Mouse (Mus musculus) kidney, postnatal 0 days (tissue): ENCODE measurements at regions not wholly inside any gene's neighbourhood (a gene's known extent, or its start where the extent isn't known, plus 50 kb on each side); places are given as distances from the start of the nearest gene placed in this dataset.

Experiments used
- ATAC-seq: fragments of 200-750 bp; cut with Nextera tagmentation; replicated peaks from 2 replicates; pipeline ENCODE4 v1.8.0; 2017; ENCODE audit warnings: low read depth, moderate number of reproducible peaks, moderate TSS enrichment, moderate library complexity; ENCODE audit not compliant: low FRiP score
- DNase-seq: peaks from one replicate; pipeline ENCODE4 v3.0.0-alpha.2; 2016; ENCODE audit warnings: low spot score
- H3K27ac ChIP-seq: fragments of 300-500 bp; sonication (generic); 2 replicates; pipeline ENCODE4 v1.5.1; 2014; ENCODE audit warnings: mild to moderate bottlenecking
- H3K27me3 ChIP-seq: fragments of 300-500 bp; sonication (generic); 2 replicates; pipeline ENCODE4 v1.6.1; 2014; ENCODE audit warnings: low read length, mixed read lengths; ENCODE audit not compliant: insufficient read depth
- H3K36me3 ChIP-seq: fragments of 300-500 bp; sonication (generic); 2 replicates; pipeline ENCODE4 v1.6.1; 2014; ENCODE audit warnings: low read length, mixed read lengths; ENCODE audit not compliant: insufficient read depth
- H3K4me1 ChIP-seq: fragments of 300-500 bp; sonication (generic); replicated peaks from 2 replicates; pipeline ENCODE4 v1.6.1; 2014; ENCODE audit warnings: antibody characterized with exemption, low read length, mixed read lengths; ENCODE audit not compliant: insufficient read depth
- H3K4me2 ChIP-seq: fragments of 300-500 bp; sonication (generic); 2 replicates; pipeline ENCODE4 v1.6.1; 2014; ENCODE audit warnings: mild to moderate bottlenecking, low read length, moderate library complexity, mixed read lengths
- H3K4me3 ChIP-seq: fragments of 300-500 bp; sonication (generic); replicated peaks from 2 replicates; pipeline ENCODE4 v1.5.1; 2014; ENCODE audit warnings: low read depth, low read length
- H3K9ac ChIP-seq: fragments of 300-500 bp; sonication (generic); 2 replicates; pipeline ENCODE4 v1.6.1; 2014; ENCODE audit warnings: low read depth, low read length
- H3K9me3 ChIP-seq: fragments of 300-500 bp; sonication (generic); replicated peaks from 2 replicates; pipeline ENCODE4 v1.6.1; 2016; ENCODE audit warnings: low read length, inconsistent platforms, mixed read lengths
- CTCF ChIP-seq: IDR thresholded peaks from 2 replicates; pipeline ENCODE4 v1.5.1; 2016; ENCODE audit warnings: antibody characterized with exemption, low read depth, mild to moderate bottlenecking, moderate library complexity
- WGBS: fragments of 180-500 bp; shearing (Covaris S2); extraction: QIAGEN DNeasy Blood & Tissue Kit; methylation state at CpG from one replicate; pipeline ENCODE4 v1.1.7; 2014; 5-methylcytosine and 5-hydroxymethylcytosine counted together

- 80% methylated on average over 8 of the region's 8 CpGs for WGBS
- no peaks in the 10 kb centered on the region for H3K36me3 ChIP-seq
- no peak overlapping the region for H3K9ac ChIP-seq
- DNase-seq (no peak), ATAC-seq (no peak)
- no peak overlapping the region for H3K27ac ChIP-seq
- no peak overlapping the region for H3K4me2 ChIP-seq
- no peaks in the 10 kb centered on the region for H3K4me1 ChIP-seq
- no peak for TF ChIP-seq CTCF
- no peak overlapping the region for H3K4me3 ChIP-seq
- no peaks in the 10 kb centered on the region for H3K27me3 ChIP-seq
- H3K9me3 ChIP-seq: no peaks in the 10 kb centered on the region
Measured at GRCm38 (mm10) chrX:12452979-12453769, 134.4 kb upstream of the Atp6ap2 start.

- TF ChIP-seq CTCF: no peak
- ATAC-seq (no peak), DNase-seq (no peak)
- H3K9me3 ChIP-seq: no peaks in the 10 kb centered on the region
- H3K9ac ChIP-seq: no peak overlapping the region
- H3K27ac ChIP-seq: no peak overlapping the region
- no peaks in the 10 kb centered on the region for H3K27me3 ChIP-seq
- no peak overlapping the region for H3K4me2 ChIP-seq
- no peaks in the 10 kb centered on the region for H3K36me3 ChIP-seq
- H3K4me3 ChIP-seq: no peak overlapping the region
- H3K4me1 ChIP-seq: no peaks in the 10 kb centered on the region
- WGBS: 74% methylated on average over 2 of the region's 2 CpGs
Measured at GRCm38 (mm10) chrX:12461657-12462056, 125.9 kb upstream of the Atp6ap2 start.

- H3K27me3 ChIP-seq: no peaks in the 10 kb centered on the region
- no peak overlapping the region for H3K4me3 ChIP-seq
- no peak overlapping the region for H3K27ac ChIP-seq
- no peak for TF ChIP-seq CTCF
- no peak overlapping the region for H3K4me2 ChIP-seq
- no peaks in the 10 kb centered on the region for H3K9me3 ChIP-seq
- H3K4me1 ChIP-seq: peaks cover 4% of the 10 kb centered on the region; the same call in 1 of the 2 replicates
- H3K9ac ChIP-seq: no peak overlapping the region
- ATAC-seq (no peak), DNase-seq (no peak)
- WGBS: 74% methylated on average over 11 of the region's 11 CpGs
- H3K36me3 ChIP-seq: no peaks in the 10 kb centered on the region
Measured at GRCm38 (mm10) chrX:12462936-12463647, 124.5 kb upstream of the Atp6ap2 start.

GRCm38 (mm10) chrX:12466312-12466711, 121.3 kb upstream of the Atp6ap2 start:
- H3K4me3 ChIP-seq: no peak overlapping the region
- H3K9me3 ChIP-seq: no peaks in the 10 kb centered on the region
- 47% methylated on average over 10 of the region's 10 CpGs for WGBS
- H3K4me1 ChIP-seq: peaks cover 4% of the 10 kb centered on the region; the same call in 1 of the 2 replicates
- H3K9ac ChIP-seq: no peak overlapping the region
- peak overlapping the region; percentile 72 for H3K27ac ChIP-seq
- no peak for TF ChIP-seq CTCF
- ATAC-seq (peak; percentile 58), DNase-seq (no peak)
- H3K4me2 ChIP-seq: no peak overlapping the region
- no peaks in the 10 kb centered on the region for H3K27me3 ChIP-seq
- no peaks in the 10 kb centered on the region for H3K36me3 ChIP-seq

- Histone ChIP-seq H3K27ac (peak overlapping the region; percentile 72), H3K4me3 (no peak overlapping the region), H3K4me1 (peaks cover 4% of the 10 kb centered on the region; the same call in 1 of the 2 replicates), H3K4me2 (no peak overlapping the region), H3K36me3 (no peaks in the 10 kb centered on the region), H3K9ac (no peak overlapping the region), H3K9me3 (no peaks in the 10 kb centered on the region), H3K27me3 (no peaks in the 10 kb centered on the region)
- WGBS: 28% methylated on average over 6 of the region's 6 CpGs
- DNase-seq: peak; percentile 46
- no peak for TF ChIP-seq CTCF
- ATAC-seq: peak; percentile 46; the same call in 1 of the 2 replicates
Measured at GRCm38 (mm10) chrX:12466897-12467296, 120.7 kb upstream of the Atp6ap2 start.

- DNase-seq (peak; percentile 31), ATAC-seq (peak; percentile 15; the same call in 1 of the 2 replicates)
- Histone ChIP-seq H3K9ac (no peak overlapping the region), H3K4me3 (no peak overlapping the region), H3K27ac (peak overlapping the region; percentile 72), H3K27me3 (no peaks in the 10 kb centered on the region), H3K36me3 (no peaks in the 10 kb centered on the region), H3K4me2 (no peak overlapping the region), H3K4me1 (peaks cover 4% of the 10 kb centered on the region; the same call in 1 of the 2 replicates), H3K9me3 (no peaks in the 10 kb centered on the region)
- WGBS: 42% methylated on average over 10 of the region's 10 CpGs
- no peak for TF ChIP-seq CTCF
Measured at GRCm38 (mm10) chrX:12467528-12468179, 119.9 kb upstream of the Atp6ap2 start.
